Mouse (Mus musculus) cerebellum, postnatal 14 days (tissue): ENCODE measurements around the gene Ankrd34a.

Source experiments
- DNase-seq, 2 experiments: peaks; one replicate each; pipeline ENCODE4 v3.0.0; 2021; ENCODE audit warnings: mixed read lengths in 2 of 2

Ankrd34a gene

GRCm38 (mm10) chr3:96596228-96596707 lies at the start of gene Ankrd34a:
Gene Ankrd34a, plus strand, starts transcription at chr3:96596636.
- DNase-seq, result peak; percentile 91 to 94

DNA sequence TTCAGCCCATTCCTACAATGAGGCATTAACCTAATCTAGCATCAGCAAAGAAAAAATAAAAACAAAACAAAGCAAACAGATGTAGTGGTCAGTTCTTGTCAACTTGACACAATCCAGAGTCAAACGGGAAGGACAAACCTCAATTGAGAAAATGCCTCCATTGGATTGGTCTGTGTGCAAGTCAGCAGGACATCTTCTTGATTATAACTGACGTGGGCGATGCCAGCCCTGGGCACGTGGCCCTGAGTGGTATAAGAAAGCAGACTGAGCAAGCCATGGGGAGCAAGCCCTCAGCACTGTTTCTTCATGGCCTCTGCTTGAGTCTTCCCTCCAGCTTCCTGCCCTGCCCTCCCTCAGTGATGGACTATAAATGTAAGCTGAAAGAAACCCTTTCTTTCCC lies 49.6 kb upstream of the Ankrd34a start:
- peak in 1 of 2 experiments; percentile 36 for DNase-seq

GRCm38 (mm10) chr3:96547389-96547960 lies 49.0 kb upstream of the Ankrd34a start:
- peak; percentile 91 to 93 for DNase-seq

DNA sequence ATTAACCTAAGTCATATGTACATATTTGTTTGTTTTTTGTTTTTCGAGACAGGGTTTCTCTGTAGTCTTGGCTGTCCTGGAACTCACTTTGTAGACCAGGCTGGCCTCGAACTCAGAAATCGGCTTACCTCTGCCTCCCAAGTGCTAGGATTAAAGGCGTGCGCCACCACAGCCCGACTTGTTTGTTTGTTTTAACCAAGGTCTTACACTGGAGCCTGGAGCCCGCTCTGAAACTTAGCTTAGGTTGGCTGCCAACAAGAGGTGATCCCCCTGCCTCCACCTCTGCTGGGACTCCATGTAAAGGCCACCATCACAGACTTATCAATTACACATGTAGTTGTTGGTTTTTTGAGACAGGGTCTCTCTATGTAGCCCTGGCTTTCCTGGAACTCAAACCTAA lies 47.6 kb upstream of the Ankrd34a start:
- no peak for DNase-seq

DNA sequence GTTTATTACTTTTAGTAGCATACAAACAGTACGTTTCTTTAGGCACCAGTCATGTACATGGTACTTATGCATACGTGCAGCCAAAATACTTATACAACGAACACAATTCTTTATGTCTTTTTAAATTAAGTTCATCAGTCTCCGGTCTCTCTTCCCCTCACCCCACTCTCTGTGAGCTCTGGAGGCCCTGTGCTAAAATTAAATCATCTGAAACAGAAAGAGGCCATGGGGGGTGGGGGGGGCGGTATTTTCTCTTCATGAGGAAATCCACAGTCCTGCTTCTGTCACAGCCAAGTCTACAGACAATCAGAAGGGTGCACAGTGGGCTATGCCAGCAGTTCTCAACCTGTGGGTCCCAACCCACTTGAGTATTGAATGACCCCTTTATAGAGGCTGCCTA lies 47.1 kb upstream of the Ankrd34a start:
- no peak for DNase-seq

GRCm38 (mm10) chr3:96551203-96551602 lies 45.2 kb upstream of the Ankrd34a start:
- peak; percentile 59 to 67 for DNase-seq

DNA sequence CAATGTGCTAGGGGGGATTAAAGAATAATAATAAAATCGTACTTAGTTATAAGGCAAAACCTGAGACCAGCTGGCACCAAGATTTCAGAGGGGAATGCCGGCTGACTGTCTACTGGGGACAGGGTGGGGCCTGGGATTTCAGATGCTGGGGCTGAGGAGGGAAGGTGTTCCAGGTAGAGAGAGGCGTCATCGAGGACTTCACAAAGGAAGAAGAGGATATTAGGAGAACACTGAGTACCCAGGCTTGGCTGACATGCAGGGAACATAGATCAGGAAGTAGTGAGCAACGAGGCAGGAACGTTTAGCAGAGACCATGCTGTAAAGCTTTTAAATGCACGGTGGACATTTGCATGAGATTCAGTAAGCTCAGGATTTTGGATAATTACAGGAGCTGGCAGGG lies 44.5 kb upstream of the Ankrd34a start:
- DNase-seq, result no peak

GRCm38 (mm10) chr3:96553601-96554000 lies 42.8 kb upstream of the Ankrd34a start:
- DNase-seq, result no peak

- no peak for DNase-seq
Measured at GRCm38 (mm10) chr3:96554251-96554650, 42.2 kb upstream of the Ankrd34a start.

DNA sequence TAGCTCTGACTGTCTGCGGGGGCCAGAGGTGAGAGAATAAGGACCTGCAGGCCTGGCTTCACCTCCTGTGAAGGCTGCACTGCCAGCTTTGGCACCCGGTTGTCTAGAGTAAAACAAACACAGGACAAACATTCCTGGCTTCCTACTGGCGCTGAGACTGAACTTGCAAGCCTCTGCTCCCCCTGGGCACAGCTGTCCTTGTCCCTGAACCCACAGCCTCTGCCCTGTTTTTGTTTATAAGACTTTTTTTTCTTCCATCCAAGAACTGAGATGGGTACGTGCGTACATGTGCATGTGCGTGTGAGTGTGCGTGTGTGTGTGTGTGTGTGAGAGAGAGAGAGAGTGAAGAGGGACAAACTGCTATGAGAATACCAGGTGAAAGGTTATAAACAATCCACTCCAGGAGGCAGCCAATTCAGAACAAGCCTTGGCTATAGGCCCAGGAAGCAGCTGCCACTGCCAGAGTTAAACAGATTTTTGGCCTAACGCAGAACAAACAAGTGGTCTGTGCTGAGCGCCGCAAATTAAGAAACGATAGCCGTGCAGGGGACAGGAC lies 41.3 kb upstream of the Ankrd34a start:
- DNase-seq, result peak; percentile 67 to 73

DNA sequence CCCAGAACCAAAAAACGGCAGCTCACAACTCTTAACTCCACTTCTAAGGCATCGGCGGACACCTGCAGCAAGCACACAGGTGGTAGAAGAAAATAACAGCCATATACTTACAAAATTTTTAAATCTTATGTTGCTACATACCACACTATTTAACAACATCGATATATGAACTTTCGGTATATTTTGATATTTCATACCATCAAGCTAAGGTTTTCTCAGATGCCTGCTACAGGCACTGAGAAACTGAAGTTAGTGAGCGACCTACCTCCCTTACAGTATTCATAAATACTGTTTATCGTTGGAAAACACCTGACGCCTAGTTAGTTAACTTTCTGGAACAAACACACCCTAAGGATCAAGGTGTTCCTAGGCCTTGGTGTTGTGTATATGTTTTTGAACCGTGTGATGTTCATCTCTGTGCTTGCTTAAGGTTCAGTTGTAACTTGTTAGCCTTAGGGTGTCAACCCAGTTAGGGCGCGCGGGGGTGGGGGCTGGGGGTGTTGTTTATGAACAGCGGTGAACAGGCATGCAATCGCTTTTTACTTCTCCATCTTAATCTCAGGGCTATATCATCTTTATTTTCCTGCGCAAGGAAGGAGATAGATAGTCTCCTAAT lies 40.3 kb upstream of the Ankrd34a start:
- DNase-seq, result no peak

DNA sequence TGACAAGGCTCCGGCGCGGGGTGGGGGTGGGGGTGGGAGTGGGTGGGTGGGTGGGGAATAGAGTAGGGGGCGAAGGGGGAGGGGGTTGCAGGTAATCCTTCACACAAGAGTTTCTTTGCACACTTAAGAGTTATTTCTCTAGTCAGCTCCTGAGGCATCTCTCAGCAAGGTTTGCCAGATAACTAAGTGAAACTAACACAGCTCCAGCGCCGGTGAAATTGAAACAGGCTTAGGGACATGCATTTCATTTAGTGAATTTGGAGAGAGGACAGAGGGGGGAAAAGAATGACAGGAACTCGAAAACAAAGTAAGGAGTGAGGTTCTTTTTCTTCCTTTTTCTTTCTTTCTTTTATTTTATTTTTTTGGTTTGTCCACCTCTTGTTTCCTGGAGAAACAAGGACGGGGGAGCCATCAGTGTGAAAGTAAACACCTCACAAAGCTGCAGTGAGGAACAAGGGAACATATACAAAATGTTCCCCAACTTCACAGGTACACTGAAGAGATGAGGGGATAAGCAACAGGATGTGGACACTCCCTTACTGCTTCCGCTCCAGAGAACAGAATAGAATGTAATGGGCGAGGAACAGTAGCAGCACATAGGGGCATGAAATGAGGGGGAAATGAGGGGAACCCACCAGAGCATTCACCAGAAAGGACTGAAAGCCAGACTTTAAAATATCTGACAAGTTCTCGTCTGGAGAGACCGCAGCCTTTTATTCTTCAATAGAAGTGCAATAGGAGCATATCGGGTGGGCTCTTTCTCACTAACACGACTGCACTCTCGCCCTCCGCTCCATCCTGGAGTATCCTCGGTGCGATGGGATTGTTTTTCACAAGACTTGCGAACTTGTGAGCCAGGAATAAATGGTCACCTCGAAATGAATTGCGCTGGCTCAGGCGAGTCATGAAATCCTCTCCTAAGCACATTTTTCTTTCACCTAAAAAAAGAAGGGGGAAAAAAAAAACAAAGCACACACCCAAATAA lies 39.5 kb upstream of the Ankrd34a start:
- no peak for DNase-seq

DNA sequence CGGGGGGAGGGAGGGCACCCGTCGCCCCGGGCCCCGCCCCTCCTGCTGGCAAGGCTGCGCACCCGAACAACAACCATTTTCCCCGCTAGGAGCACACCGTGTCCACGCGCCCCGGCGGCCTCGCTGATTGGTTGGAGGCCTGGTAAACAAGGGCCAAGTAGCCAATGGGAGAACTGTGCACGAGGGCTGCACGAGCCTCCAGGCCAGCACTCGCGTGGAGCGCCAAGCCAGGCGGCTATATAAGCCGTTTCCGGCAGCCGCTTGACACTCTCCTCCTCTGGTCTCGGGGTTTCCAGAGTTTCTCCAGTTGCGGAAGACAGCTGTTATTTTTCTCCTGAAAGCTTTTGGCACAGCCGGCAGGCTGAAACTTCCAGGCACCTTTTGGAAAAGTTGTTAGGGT lies 38.7 kb upstream of the Ankrd34a start, which contains the start of gene Txnip:
Txnip (plus strand) TSS at position 264 of the 400 bp plus-strand sequence.
- peak; percentile 99 for DNase-seq

DNA sequence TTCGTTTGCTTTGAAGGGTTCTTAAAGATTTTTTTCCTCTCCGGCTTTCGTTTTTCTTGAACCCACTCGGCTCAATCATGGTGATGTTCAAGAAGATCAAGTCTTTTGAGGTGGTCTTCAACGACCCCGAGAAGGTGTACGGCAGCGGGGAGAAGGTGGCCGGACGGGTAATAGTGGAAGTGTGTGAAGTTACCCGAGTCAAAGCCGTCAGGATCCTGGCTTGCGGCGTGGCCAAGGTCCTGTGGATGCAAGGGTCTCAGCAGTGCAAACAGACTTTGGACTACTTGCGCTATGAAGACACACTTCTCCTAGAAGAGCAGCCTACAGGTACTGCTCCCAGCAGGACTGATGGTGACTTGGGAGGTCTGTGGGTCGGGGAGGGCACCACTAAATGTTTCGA lies 38.3 kb upstream of the Ankrd34a start:
- peak; percentile 62 to 66 for DNase-seq

GRCm38 (mm10) chr3:96558668-96559196 lies 37.7 kb upstream of the Ankrd34a start:
- no peak for DNase-seq

DNA sequence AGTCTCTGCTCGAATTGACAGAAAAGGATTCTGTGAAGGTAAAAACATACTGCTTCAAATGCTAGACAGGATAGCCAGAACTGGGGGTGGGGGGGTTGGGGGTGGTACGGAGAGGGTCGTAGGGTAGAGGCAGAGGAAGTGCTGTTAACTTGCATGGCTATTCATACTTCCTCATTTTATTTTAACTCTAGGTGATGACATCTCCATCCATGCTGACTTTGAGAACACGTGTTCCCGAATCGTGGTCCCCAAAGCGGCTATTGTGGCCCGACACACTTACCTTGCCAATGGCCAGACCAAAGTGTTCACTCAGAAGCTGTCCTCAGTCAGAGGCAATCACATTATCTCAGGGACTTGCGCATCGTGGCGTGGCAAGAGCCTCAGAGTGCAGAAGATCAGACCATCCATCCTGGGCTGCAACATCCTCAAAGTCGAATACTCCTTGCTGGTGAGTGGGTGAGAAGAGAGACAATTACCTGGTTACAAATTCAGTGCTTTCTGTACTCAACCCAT lies 37.0 kb upstream of the Ankrd34a start:
- no peak for DNase-seq

GRCm38 (mm10) chr3:96559911-96560850 lies 36.3 kb upstream of the Ankrd34a start:
- no peak for DNase-seq

DNA sequence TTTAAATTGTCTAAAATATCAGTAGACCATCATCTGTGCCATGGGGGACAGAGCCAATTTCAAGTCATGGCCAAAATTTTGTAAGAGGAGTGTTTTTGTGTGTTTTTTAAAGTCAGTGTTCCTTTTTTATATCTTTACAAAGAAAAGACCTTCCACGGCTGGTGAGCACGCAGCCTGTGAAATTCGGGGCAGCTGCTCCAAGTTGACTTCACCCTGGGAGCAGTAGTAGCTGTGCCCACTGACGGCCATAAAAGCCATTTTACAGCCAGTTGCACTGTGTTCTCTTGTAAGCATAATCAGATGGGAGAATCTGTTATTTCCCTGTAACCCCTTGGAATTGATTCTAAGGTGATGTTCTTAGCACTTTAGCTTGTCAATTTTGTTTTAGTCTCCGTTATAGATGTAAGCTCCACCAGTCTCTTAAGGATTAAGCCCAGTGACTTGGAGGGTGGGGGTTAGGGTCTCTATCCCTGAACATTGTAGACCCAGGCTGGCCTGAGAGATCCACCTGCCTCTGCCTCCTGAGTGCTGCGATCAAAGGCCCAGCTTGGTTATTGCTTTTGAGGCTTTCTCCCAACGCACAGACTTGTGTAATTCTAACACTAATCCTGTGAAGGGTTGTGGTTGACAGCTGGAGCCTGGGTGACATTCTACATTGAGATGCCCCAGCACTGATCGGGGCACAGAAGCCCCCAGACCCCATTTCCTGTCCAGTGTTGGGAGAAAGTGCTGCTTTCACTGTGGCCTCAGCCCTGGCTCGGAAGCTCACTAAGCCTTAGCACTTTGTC lies 35.4 kb upstream of the Ankrd34a start:
- DNase-seq, result no peak

DNA sequence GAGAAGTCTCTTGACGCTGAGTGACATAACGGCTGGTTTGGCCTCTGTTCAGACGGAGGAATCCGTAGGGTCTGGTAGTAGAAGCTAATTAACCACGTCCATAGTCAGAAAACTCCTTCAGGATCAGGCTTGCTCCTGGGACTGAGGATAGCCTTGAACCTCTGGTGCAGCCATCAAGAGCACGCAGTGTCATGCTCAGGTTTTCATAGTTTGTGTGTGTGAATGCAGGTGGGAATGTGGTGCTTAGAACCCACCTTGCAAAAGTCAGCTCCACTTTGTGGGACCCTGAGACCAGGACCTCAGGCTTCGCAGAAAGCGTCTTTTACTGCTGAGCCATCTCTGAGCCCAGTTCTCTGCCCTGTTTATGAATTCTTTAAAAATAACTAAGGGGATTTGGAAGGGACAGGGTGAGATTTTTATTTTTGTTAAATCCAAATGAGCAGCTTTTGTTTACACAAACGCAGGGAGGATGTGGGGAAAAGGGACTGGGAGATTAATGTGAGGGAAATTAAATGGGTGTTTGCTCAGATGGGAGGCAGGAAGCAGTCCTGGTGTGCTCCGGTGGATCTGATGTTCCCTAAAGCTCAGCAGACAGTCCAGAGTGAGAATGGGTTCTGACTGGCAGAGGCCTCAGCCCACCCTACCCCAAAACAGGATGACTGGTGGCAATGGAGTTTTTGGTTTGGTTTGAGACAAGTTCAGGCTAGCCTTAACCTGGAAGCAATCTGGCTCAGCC lies 34.3 kb upstream of the Ankrd34a start:
- no peak for DNase-seq

DNA sequence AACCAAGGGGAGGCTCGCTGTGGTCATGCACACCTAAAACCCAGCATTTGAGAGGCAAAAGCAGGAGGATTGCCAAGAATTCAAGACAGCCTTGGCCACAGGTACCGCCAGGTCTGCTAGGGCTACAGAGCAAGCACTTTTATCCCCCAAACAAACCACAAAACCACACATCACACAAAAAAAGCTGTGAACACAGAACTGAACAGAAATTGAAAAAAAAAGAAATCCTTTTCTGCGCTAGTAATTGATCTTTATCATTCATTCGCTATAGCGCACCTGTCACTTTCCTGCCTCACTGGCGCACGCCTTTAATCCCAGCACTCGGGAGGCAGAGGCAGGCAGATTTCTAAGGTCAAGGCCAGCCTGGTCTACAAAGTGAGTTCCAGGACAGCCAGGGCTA lies 33.2 kb upstream of the Ankrd34a start:
- DNase-seq, result no peak
